8 mouse cellular contexts compared by ENCODE assay signal in genomic region chr2:4389330-4389729, GRCm38 (mm10).
DNase-seq lines count a peak whose midpoint lies in the region; ATAC-seq and TF ChIP-seq lines count a peak whose summit lies in the region.

No protein-coding gene starts in this region.

- peak overlapping the region; percentile 50 for H3K4me2 ChIP-seq in lung, embryonic 14.5 days
- 0 out of 2 replicates have a peak overlapping the region, but pooled peaks have one; percentile 8 for H3K4me2 ChIP-seq in hindbrain, embryonic 12.5 days (replicated peaks)

- 0 out of 2 replicates have a peak overlapping the region, but pooled peaks have one; percentile 8 for H3K4me3 ChIP-seq in lung, embryonic 14.5 days (ENCODE audit: low read depth, low read length)
- H3K4me3 ChIP-seq in hindbrain, embryonic 12.5 days: no peak overlapping the region
- peak overlapping the region; percentile 2 for H3K4me3 ChIP-seq in megakaryocyte, embryonic 14.5 days (replicated peaks)

- H3K9me3 ChIP-seq in lung, embryonic 14.5 days (ENCODE audit: low read depth, low read length): no peaks in the 10 kb centered on the region
- peaks cover 4% of the 10 kb centered on the region; the same call in 1 of the 2 replicates for H3K9me3 ChIP-seq in hindbrain, embryonic 12.5 days (replicated peaks)
- H3K9me3 ChIP-seq in megakaryocyte, embryonic 14.5 days: peaks cover 4% of the 10 kb centered on the region

- DNase-seq in adrenal gland, adult (ENCODE audit: inconsistent age in 2 of 2, low spot score in 1 of 2): peak; percentile 15 to 49
- no peak for DNase-seq in adrenal gland, postnatal 36 days
- DNase-seq in lung, embryonic 14.5 days: peak; percentile 12
- DNase-seq in lung, postnatal 4 days: no peak
- no peak for DNase-seq in Muller cell, postnatal 12 days (ENCODE audit: inconsistent ontology term)

- no peaks in the 10 kb centered on the region for H3K36me3 ChIP-seq in lung, embryonic 14.5 days (ENCODE audit: insufficient read depth)
- H3K36me3 ChIP-seq in hindbrain, embryonic 12.5 days: no peaks in the 10 kb centered on the region
- H3K36me3 ChIP-seq in megakaryocyte, embryonic 14.5 days (replicated peaks; ENCODE audit: low read length): no peaks in the 10 kb centered on the region

- ATAC-seq in lung, embryonic 14.5 days (ENCODE audit: insufficient read depth): no peak
- ATAC-seq in hindbrain, embryonic 12.5 days (ENCODE audit: low FRiP score): no peak
- ATAC-seq in inflammation-experienced regulatory T-cells, adult 6 months: no peak

- H3K9ac ChIP-seq in lung, embryonic 14.5 days: no peak overlapping the region
- H3K9ac ChIP-seq in hindbrain, embryonic 12.5 days: no peak overlapping the region

- 37% methylated on average over 6 of the region's 6 CpGs for WGBS in lung, embryonic 14.5 days
- 22% methylated on average over 6 of the region's 6 CpGs for WGBS in hindbrain, embryonic 12.5 days

- H3K4me1 ChIP-seq in lung, embryonic 14.5 days (ENCODE audit: insufficient read depth): no peaks in the 10 kb centered on the region
- H3K4me1 ChIP-seq in hindbrain, embryonic 12.5 days: peaks cover 15% of the 10 kb centered on the region
- H3K4me1 ChIP-seq in megakaryocyte, embryonic 14.5 days: peaks cover 12% of the 10 kb centered on the region

- no peak for TF ChIP-seq CTCF in lung, embryonic 14.5 days (IDR thresholded peaks at IDR 0.05; ENCODE audit: low read depth)

- H3K27me3 ChIP-seq in lung, embryonic 14.5 days (ENCODE audit: insufficient read depth, low read length): no peaks in the 10 kb centered on the region
- no peaks in the 10 kb centered on the region for H3K27me3 ChIP-seq in hindbrain, embryonic 12.5 days
- H3K27me3 ChIP-seq in megakaryocyte, embryonic 14.5 days (replicated peaks): no peaks in the 10 kb centered on the region

- H3K27ac ChIP-seq in lung, embryonic 14.5 days (ENCODE audit: low read depth): no peak overlapping the region
- no peak overlapping the region for H3K27ac ChIP-seq in hindbrain, embryonic 12.5 days

Comparison
In these comparisons a context has a peak if more than half of its experiments do, and no peak if none do; other contexts are left out.
1. DNase-seq: peak in adrenal gland, adult (2 of 2) and lung, embryonic 14.5 days (single experiment); none in adrenal gland, postnatal 36 days (0 of 2), lung, postnatal 4 days (0 of 2) and Muller cell, postnatal 12 days (single experiment).